Mouse (Mus musculus) right cerebral cortex, postnatal 36 days (tissue): ENCODE measurements around the gene Adamtsl3.
"Not testable (repeated sequence)": the region's sequence is repeated elsewhere in the genome, so short reads cannot be mapped to it uniquely, and the experiment has no call there.

Experiments
- DNase-seq, 2 experiments: peaks; one replicate each; pipeline ENCODE4 v3.0.0; 2022; ENCODE audit warnings: low spot score in 2 of 2, mixed read lengths in 1 of 2

The Adamtsl3 gene

DNA sequence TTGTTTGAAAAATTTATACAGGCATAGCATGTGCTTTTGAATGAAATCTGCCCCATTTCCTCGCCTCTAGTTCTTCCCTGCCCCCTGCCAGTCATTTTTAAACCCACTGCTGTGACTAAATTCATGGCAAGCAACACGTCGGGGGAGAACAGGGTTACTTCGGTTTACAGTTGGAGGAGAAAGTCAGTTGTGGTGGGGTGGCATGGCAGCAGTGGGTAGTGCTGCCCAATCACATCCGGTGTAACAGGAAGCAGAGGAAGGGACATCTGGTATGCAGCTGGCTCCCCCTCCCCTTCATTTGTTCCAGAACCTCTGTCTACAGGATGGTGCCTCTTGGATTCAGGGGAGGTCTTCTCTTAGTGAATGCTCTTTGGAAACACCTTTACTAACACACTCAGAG is 25.6 kb downstream of the Adamtsl3 start:
- no peak for DNase-seq

- DNase-seq = no peak
Observed at GRCm38 (mm10) chr7:82364567-82364966, 29.1 kb downstream of the Adamtsl3 start.

GRCm38 (mm10) chr7:82366056-82366455 is 30.6 kb downstream of the Adamtsl3 start:
- DNase-seq = no peak

DNA sequence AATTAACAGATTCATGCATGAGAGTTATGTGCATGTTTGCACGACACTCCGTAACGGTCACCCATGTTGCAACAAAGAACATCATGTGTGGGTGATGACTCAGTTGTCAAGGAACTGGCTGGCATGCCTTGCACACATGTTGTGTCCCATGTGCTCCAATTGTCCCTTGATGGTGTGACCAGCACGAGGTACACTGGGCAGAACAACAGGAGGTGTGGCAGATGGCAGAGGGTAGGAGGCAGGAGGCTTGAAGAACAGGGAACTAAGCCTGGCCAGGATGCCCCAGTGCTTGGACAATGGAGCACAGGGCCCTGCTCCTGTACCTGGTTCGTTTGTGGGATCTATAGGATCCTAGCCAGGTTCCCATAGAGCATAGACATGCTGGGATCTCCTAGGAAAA is 31.0 kb downstream of the Adamtsl3 start:
- no peak for DNase-seq

- DNase-seq = no peak
Observed at GRCm38 (mm10) chr7:82368047-82368446, 32.6 kb downstream of the Adamtsl3 start.

DNA sequence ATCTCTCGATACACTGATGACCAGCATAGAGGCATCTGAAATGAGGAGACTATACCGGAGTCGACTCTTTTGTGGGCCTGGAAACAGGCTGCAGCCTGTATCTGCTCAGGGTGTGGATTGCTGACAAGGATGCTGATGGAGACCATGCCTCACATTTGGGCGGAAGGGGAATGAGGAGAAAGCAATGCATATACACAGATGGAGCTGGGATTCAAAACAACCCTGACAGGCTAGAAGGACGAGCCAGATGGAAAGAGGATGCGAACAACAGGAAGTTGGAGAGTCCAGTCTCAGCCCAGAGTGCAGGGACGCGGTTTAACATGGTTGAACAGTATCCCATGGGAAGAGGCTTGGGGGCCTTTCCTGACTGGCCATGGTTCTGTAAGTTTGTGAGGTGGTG is 34.6 kb downstream of the Adamtsl3 start:
- DNase-seq = no peak

DNA sequence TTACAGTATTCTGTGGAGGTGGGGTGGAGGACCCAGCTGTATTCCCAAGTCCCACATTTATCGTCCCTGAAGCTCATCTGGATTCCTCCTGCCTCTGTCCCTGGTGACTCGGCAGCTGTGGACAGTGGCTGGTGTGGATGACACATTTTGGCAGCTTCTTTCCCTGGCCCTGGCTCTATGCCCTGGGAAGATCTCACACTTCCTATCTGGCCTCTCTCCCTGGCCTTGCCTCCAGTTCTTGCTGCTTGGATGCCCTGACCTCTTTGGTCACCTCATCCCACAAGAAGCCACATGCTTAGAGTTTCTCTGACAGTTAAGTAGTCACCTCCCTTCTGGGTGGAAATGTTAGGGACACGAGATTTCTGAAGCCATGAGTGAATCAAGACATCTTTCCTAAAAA is 35.9 kb downstream of the Adamtsl3 start:
- DNase-seq = no peak

DNA sequence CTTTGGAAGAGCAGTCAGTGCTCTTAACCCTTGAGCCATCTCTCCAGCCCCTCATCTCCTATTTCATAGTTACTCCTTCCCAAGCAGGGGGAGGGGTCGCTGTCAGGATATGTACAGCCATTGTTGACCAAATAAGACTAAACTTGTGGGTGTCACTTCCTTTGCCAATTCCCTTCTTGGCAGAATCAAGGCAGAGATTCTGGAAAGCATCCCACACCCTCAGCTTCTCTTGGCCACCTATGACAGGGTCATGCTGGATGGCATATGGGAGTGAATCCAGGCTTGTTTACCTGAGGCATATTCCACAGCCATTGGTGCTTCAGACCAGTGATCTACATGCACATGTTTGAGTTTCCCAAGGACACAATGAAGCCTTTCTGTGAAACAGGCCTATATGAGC is 42.8 kb downstream of the Adamtsl3 start:
- DNase-seq = no peak

DNA sequence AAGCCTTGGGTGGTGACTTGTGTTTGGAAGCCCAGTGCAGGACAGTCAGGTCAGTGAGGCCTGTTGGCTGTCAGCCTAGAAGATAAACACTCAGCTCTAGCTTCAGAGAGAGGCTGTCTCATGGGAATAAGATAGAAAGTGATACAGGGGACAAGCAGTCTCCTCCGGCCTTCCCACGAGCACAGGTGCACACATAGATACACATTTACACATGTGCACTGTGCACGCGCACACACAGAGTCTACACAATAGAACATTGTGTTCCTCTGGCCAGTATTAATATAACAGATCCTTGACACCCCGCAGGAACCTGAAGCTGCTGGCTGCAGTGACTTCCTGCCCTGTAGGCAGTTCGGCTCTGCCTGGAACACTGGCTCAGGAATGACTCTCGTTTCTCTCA is 44.3 kb downstream of the Adamtsl3 start:
- no peak for DNase-seq

DNA sequence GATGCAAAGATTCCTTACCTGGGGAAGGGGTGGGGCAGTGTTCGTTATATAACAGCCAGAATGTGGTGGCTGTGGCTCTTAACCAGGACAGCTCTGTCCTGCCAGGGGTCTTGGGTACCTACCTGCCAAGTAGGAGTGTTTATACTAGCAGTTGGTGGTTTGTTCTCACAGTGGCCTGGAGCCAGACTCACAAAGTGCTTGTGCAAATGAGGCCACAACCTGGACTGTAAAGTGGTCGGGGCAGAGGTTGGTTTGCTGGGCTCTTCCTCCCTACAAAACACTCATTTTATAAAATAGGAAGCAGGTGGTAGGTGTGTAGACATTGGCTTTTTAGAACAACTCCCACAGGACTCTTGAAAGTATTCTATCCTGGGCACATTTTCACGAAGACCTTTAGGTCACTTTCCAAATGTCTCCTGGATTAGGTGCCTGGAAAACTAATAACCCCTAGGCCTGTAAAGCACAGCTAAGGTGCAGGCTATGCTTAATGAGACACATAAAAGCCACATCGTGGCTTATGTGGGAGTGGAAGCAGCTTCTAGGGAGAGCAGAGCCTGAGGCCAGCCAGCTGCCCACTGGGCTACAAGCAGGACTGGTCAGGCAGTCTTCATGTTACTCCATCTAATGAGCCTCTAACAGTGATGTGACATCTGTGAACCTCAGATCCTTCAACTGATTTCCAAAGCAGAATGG is 47.5 kb downstream of the Adamtsl3 start:
- DNase-seq = no peak

DNA sequence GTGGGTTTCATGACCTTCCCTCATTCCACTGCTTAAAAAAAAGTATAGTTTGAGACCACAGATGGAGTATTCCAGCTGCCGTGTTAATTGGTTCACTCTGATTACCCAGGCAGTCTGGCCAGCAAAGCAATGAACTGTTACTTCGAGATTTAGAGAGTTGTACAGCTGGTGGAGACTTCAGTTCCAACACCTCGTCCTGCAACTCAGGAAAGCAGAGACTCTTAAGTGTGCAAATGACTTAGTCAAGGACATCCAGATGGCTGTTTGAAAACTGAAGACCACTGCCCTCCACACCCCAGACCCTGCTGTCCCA is 48.0 kb downstream of the Adamtsl3 start:
- no peak for DNase-seq

DNA sequence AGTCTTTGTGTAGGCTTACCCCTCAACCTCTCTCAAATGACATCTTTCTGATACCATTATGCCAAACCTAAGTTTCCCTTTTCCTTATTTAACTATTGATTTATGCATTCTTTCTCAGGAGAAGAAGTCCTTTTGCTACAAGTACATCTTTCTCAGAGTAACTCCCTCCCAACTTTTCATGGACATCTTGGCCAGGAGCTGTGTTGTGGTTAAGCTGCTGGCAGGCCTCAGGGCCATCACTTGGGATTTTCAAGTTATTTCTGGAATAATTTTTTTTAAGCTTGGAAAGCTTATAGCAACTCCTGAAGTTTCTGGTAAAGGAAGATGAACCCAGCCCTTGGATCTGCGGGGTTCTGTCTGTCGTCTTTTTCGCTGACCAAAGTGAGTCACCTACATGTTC is 51.6 kb downstream of the Adamtsl3 start:
- DNase-seq = no peak

DNA sequence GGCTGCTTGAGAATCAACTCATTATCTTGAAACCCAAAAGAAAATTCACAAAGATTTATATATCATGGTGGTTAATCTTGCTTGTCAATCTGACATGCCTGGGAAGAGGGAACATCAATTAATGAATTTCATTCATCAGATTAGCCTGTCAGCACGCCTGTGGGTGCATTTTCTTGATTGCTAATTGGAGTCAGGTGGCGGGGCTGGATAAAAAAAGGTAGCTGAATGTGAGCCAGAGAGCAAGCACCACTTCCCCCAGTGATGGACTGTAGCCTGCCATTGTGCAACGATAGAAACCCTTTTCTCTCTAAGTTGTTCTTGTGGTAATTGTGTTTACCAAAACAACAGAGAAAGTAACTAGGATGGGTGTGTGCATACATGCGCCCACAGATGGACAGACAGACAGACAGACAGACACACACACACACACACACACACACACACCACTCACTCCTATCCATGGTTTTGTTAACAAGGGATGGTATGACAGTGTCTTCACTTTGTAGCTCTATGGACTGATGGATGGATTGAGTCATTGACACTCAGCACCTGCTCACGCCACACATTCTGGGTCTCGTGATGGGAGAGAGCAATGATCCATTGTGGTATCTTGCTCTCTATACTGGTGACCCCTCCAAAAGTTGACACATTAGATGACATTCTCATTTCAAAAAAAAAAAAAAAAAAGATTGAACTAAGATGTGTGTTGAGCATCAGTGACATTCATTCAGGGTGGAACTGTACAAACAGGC is 59.1 kb downstream of the Adamtsl3 start:
- DNase-seq = no peak

DNA sequence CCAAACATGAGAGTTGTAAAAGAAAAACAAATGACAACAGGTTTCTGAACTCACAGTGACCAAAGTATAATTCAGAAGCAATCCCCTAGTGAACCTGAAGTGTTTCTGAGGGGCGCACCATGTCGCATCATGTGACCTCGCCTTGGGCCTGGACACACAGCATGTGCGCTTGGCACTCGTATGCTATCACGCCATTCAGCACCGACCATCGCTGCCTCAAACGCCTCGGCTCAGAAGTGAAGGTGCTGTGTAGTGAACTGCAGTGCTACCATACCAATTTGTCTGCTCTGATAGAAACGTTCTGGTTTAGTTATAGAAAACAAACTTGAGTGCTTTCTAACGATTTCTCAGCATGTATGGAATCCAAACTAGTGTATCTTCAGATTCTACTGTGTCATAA is 59.7 kb downstream of the Adamtsl3 start:
- no peak for DNase-seq

GRCm38 (mm10) chr7:82395751-82396512 is 60.4 kb downstream of the Adamtsl3 start:
- DNase-seq = no peak

- no peak for DNase-seq
Observed at GRCm38 (mm10) chr7:82396869-82397268, 61.4 kb downstream of the Adamtsl3 start.

- DNase-seq = no peak
Observed at GRCm38 (mm10) chr7:82397632-82398031, 62.1 kb downstream of the Adamtsl3 start.

DNA sequence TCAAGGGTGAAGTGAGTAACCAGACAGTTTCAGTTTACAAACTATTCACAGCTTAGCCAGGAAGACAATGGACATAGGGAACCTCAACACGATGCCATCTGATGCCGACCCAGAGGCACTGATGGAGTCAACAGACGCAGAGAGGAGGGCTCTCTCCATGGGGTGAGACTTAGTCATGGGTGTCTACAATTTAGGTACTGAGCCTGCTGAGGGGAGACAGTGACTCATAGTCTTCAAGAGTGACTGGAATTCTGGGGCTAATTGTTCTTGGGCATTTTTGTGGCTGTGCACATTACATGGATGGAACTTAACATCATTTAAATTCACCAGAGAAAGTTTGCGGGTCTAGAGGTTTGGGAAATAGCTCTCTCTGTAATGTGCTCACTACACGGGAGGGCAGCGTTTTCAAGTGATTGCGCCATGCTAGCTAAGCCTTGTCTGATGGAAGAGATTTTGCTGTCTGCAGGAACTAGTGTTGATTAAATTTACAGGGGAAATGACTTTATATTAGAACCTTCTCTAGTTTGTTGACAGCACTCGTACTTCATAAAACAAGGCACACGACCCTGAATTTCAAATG is 70.1 kb downstream of the Adamtsl3 start:
- DNase-seq = no peak

GRCm38 (mm10) chr7:82410966-82411365 is 75.5 kb downstream of the Adamtsl3 start:
- DNase-seq = no peak

- no peak for DNase-seq
Observed at GRCm38 (mm10) chr7:82416653-82417052, 81.2 kb downstream of the Adamtsl3 start.

DNA sequence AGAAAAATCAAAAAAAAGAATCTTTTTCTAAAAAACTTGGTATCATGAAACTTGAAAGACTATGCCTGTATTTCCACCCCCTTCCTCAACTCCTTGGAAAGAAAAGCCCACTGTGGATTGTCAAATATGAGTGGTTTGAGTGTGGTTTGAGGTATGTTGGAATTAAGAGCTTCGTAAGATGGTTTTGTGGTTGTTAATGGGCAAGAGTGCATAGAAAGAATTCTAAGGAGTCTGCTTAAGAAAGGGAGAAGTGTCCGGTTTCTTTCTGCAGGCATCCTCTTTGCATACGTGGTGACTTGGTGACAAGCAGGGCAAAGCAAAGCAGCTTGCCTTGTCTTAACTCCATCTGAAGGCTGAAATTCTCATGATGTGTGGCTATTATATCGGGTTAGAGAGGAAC is 81.6 kb downstream of the Adamtsl3 start:
- no peak for DNase-seq

DNA sequence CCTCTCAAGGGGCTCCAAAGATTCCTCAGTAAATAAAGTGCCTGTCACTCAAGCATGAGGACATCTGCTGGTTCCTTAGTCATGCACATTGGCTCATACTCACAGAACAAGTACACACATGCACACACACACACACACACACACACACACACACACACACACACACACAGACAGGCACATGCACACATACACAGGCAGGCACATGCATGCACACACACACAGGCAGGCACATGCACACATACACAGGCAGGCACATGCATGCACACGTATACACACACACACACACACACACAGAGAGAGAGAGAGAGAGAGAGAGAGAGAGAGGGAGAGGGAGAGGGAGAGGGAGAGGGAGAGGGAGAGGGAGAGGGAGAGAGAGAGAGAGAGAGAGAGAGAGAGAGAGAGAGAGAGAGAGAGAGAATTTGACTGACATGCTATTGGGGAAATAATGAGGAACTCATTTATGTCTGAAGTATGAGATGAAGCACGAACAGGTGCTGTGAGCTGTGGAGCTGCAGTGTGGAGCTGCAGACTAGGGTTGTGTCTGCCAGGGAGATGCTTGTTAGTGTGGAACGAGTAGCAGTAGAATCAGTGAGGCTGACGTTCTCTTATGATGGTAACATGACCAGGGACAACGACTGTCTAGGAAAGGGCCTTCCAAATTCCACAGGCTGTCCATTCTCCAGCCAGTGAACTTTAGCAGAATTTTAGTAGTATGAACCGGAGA is 85.0 kb downstream of the Adamtsl3 start:
- DNase-seq = not testable (repeated sequence)
